Comparison of ENCODE assay signal across 8 mouse cellular contexts in the genomic region with DNA sequence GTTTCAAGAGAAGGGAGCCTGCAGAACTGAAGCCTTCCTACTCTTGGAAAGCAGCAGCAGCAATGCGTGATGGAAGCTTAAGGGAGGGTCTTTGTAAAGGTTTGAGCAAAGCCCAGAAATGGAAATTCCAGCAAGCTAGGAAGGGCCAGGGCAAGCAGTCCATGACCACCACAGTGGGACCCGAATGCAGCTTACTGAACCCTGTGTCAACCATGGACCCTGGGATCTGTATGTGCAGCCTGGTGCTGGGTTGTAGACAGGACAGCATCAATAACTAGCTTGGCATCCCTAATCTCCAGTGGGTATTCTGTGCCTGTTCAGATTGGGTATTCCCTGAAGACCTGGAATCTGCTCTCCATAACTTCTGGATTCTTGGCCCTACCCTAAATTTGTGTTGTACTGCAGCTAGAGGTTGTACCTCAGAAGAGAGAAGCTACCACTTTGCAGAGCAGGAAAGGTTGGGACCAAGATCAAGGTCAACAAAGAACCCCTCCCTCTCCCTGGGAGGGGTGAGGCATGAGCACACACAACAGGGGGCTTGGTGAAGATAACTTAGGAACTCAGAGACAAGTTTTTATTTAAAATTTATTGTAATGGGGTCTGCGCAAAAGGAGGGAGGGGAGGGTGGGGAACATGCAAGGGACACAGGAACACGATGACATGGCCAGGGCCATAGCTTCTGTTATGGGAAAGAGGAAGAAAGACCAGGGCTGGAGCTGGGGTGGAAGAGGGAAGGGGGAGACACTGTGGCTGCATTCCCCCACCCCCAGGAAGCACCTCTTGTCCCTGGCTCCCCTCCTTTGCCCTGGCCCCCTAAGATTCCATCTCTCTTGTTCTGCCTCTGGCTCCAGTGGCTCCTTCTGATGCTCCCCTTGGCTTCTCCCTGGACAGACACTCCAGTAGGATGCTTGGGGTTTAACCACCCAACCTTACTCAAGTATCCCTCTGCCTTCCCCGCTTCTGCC. TPM values are rescaled to one million over a fixed set of nuclear protein-coding genes. Genes with fewer than 3 reads are reported as not detected.
DNase-seq lines count a peak whose midpoint lies in the region; ATAC-seq and TF ChIP-seq lines count a peak whose summit lies in the region.

No protein-coding gene starts in this region.

- DNase-seq in lung, postnatal 10 days = no peak
- DNase-seq in embryonic facial prominence, embryonic 14.5 days (ENCODE audit: low spot score) = peak; percentile 38
- no peak for DNase-seq in hindbrain, postnatal 0 days (ENCODE audit: low spot score)
- DNase-seq in neural tube, embryonic 11.5 days (ENCODE audit: low spot score) = peak; percentile 48
- no peak for DNase-seq in spleen, postnatal 10 days (ENCODE audit: low spot score in 2 of 2)
- DNase-seq in urinary bladder, adult 2 months (ENCODE audit: low spot score) = no peak
- no peak for DNase-seq in Muller cell, postnatal 12 days (ENCODE audit: inconsistent ontology term)

- peaks cover 73% of the 10 kb centered on the region for H3K4me1 ChIP-seq in lung, embryonic 15.5 days
- peaks cover 36% of the 10 kb centered on the region for H3K4me1 ChIP-seq in embryonic facial prominence, embryonic 14.5 days (ENCODE audit: control insufficient read depth, insufficient read depth, low read length)
- peaks cover 47% of the 10 kb centered on the region for H3K4me1 ChIP-seq in hindbrain, postnatal 0 days (ENCODE audit: insufficient read depth, low read length)
- H3K4me1 ChIP-seq in neural tube, embryonic 11.5 days (ENCODE audit: control insufficient read depth, insufficient read depth, low read length) = peaks cover 37% of the 10 kb centered on the region

- ATAC-seq in lung, embryonic 15.5 days (ENCODE audit: borderline replicate concordance, extremely low read depth, low FRiP score, low TSS enrichment) = no peak
- ATAC-seq in embryonic facial prominence, embryonic 14.5 days (ENCODE audit: low read depth) = no peak
- ATAC-seq in hindbrain, postnatal 0 days = no peak
- ATAC-seq in neural tube, embryonic 11.5 days (ENCODE audit: insufficient read depth, low FRiP score, low TSS enrichment) = no peak

- peak overlapping the region; percentile 47 for H3K4me3 ChIP-seq in lung, embryonic 15.5 days
- peak overlapping the region; percentile 59 for H3K4me3 ChIP-seq in embryonic facial prominence, embryonic 14.5 days (ENCODE audit: low read depth, low read length)
- peak overlapping the region; percentile 59 for H3K4me3 ChIP-seq in hindbrain, postnatal 0 days (ENCODE audit: low read length)
- peak overlapping the region; percentile 38 for H3K4me3 ChIP-seq in neural tube, embryonic 11.5 days (ENCODE audit: low read depth, low read length)

- H3K9ac ChIP-seq in lung, embryonic 15.5 days = peak overlapping the region; percentile 56
- peak overlapping the region; percentile 78 for H3K9ac ChIP-seq in embryonic facial prominence, embryonic 14.5 days (ENCODE audit: low read depth, low read length)
- H3K9ac ChIP-seq in hindbrain, postnatal 0 days (replicated peaks; ENCODE audit: low read length) = peak overlapping the region; percentile 81
- peak overlapping the region; percentile 70 for H3K9ac ChIP-seq in neural tube, embryonic 11.5 days (ENCODE audit: low read length)

- H3K4me2 ChIP-seq in lung, embryonic 15.5 days = peak overlapping the region; percentile 88
- peak overlapping the region; percentile 83 for H3K4me2 ChIP-seq in embryonic facial prominence, embryonic 14.5 days (ENCODE audit: low read depth, low read length)
- H3K4me2 ChIP-seq in hindbrain, postnatal 0 days (ENCODE audit: low read depth, low read length) = peak overlapping the region; percentile 85
- peak overlapping the region; percentile 84 for H3K4me2 ChIP-seq in neural tube, embryonic 11.5 days (ENCODE audit: low read depth)

- WGBS in lung, embryonic 15.5 days = 40% methylated on average over 5 of the region's 5 CpGs
- 38% methylated on average over 5 of the region's 5 CpGs for WGBS in embryonic facial prominence, embryonic 14.5 days
- 28% methylated on average over 5 of the region's 5 CpGs for WGBS in hindbrain, postnatal 0 days
- WGBS in neural tube, embryonic 11.5 days = 44% methylated on average over 5 of the region's 5 CpGs

- H3K9me3 ChIP-seq in lung, embryonic 15.5 days = no peaks in the 10 kb centered on the region
- H3K9me3 ChIP-seq in embryonic facial prominence, embryonic 14.5 days (ENCODE audit: control insufficient read depth, low read length) = no peaks in the 10 kb centered on the region
- no peaks in the 10 kb centered on the region for H3K9me3 ChIP-seq in hindbrain, postnatal 0 days (ENCODE audit: low read length)
- no peaks in the 10 kb centered on the region for H3K9me3 ChIP-seq in neural tube, embryonic 11.5 days (ENCODE audit: control insufficient read depth, low read length)

- H3K36me3 ChIP-seq in lung, embryonic 15.5 days = peaks cover 26% of the 10 kb centered on the region
- H3K36me3 ChIP-seq in embryonic facial prominence, embryonic 14.5 days (ENCODE audit: control insufficient read depth, insufficient read depth, low read length) = peaks cover 30% of the 10 kb centered on the region
- peaks cover 19% of the 10 kb centered on the region; the same call in 1 of the 2 replicates for H3K36me3 ChIP-seq in hindbrain, postnatal 0 days (ENCODE audit: insufficient read depth, low read length)
- peaks cover 12% of the 10 kb centered on the region for H3K36me3 ChIP-seq in neural tube, embryonic 11.5 days (ENCODE audit: control insufficient read depth, insufficient read depth, low read length)

- peak overlapping the region; percentile 83 for H3K27ac ChIP-seq in lung, embryonic 15.5 days
- peak overlapping the region; percentile 84 for H3K27ac ChIP-seq in embryonic facial prominence, embryonic 14.5 days (replicated peaks; ENCODE audit: low read depth, low read length)
- peak overlapping the region; percentile 86 for H3K27ac ChIP-seq in hindbrain, postnatal 0 days
- H3K27ac ChIP-seq in neural tube, embryonic 11.5 days (ENCODE audit: low read depth, low read length) = peak overlapping the region; percentile 47; the same call in 1 of the 2 replicates

- no peak for TF ChIP-seq CTCF in hindbrain, postnatal 0 days (IDR thresholded peaks at IDR 0.05; ENCODE audit: low read depth)

- no peaks in the 10 kb centered on the region for H3K27me3 ChIP-seq in lung, embryonic 15.5 days
- H3K27me3 ChIP-seq in embryonic facial prominence, embryonic 14.5 days (replicated peaks; ENCODE audit: control insufficient read depth, insufficient read depth, low read length) = no peaks in the 10 kb centered on the region
- no peaks in the 10 kb centered on the region for H3K27me3 ChIP-seq in hindbrain, postnatal 0 days (ENCODE audit: insufficient read depth, low read length)
- no peaks in the 10 kb centered on the region for H3K27me3 ChIP-seq in neural tube, embryonic 11.5 days (ENCODE audit: control insufficient read depth, insufficient read depth, low read length)

RNA-seq across cellular contexts. Expression of a gene that starts 0.8 kb away (rescaled TPM):
- 3.0 and 3.9 TPM in 2 replicates for polyA plus RNA-seq in lung, embryonic 15.5 days (2015; fragmentation: Nextera tagmentation; extraction: Ambion mirVana)
- polyA plus RNA-seq in embryonic facial prominence, embryonic 14.5 days (2014; fragmentation: Nextera tagmentation; extraction: Ambion mirVana) = 19.5 and 21.6 TPM in 2 replicates
- total RNA-seq in hindbrain, postnatal 0 days (2014; rRNA removed) = 138 and 144 TPM in 2 replicates
- 79.0 and 99.9 TPM in 2 replicates for polyA plus RNA-seq in hindbrain, postnatal 0 days (2015; fragmentation: Nextera tagmentation; extraction: Ambion mirVana)
- 6.2 and 6.9 TPM in 2 replicates for polyA plus RNA-seq in neural tube, embryonic 11.5 days (2014; fragmentation: Nextera tagmentation; extraction: Ambion mirVana)
- polyA plus RNA-seq in urinary bladder, adult 2 months (2012; rRNA removed) = 9.7 and 10.2 TPM in 2 replicates

RNA-seq across cellular contexts. Expression of a gene that starts 0.9 kb away (rescaled TPM):
- polyA plus RNA-seq in lung, embryonic 15.5 days (2015; fragmentation: Nextera tagmentation; extraction: Ambion mirVana) = 23.7 and 46.1 TPM in 2 replicates
- 53.5 and 66.6 TPM in 2 replicates for polyA plus RNA-seq in embryonic facial prominence, embryonic 14.5 days (2014; fragmentation: Nextera tagmentation; extraction: Ambion mirVana)
- 7.1 and 40.2 TPM in 2 replicates for total RNA-seq in hindbrain, postnatal 0 days (2014; rRNA removed)
- polyA plus RNA-seq in hindbrain, postnatal 0 days (2015; fragmentation: Nextera tagmentation; extraction: Ambion mirVana) = 47.7 and 60.2 TPM in 2 replicates
- polyA plus RNA-seq in neural tube, embryonic 11.5 days (2014; fragmentation: Nextera tagmentation; extraction: Ambion mirVana) = 14.3 and 19.4 TPM in 2 replicates
- polyA plus RNA-seq in urinary bladder, adult 2 months (2012; rRNA removed) = 66.3 and 76.5 TPM in 2 replicates

RNA-seq across cellular contexts. Expression of a gene that starts 4.7 kb away (rescaled TPM):
- polyA plus RNA-seq in lung, embryonic 15.5 days (2015; fragmentation: Nextera tagmentation; extraction: Ambion mirVana) = 63.5 and 86.1 TPM in 2 replicates
- polyA plus RNA-seq in embryonic facial prominence, embryonic 14.5 days (2014; fragmentation: Nextera tagmentation; extraction: Ambion mirVana) = 12.8 and 30.5 TPM in 2 replicates
- 11.1 and 30.3 TPM in 2 replicates for total RNA-seq in hindbrain, postnatal 0 days (2014; rRNA removed)
- polyA plus RNA-seq in hindbrain, postnatal 0 days (2015; fragmentation: Nextera tagmentation; extraction: Ambion mirVana) = 31.2 and 48.6 TPM in 2 replicates
- 99.6 and 105 TPM in 2 replicates for polyA plus RNA-seq in neural tube, embryonic 11.5 days (2014; fragmentation: Nextera tagmentation; extraction: Ambion mirVana)
- 16.4 and 18.2 TPM in 2 replicates for polyA plus RNA-seq in urinary bladder, adult 2 months (2012; rRNA removed)

RNA-seq across cellular contexts. Expression of a gene that starts 5.0 kb away (rescaled TPM):
- polyA plus RNA-seq in lung, embryonic 15.5 days (2015; fragmentation: Nextera tagmentation; extraction: Ambion mirVana) = 73.0 and 73.3 TPM in 2 replicates
- 57.3 TPM in 2 replicates for polyA plus RNA-seq in embryonic facial prominence, embryonic 14.5 days (2014; fragmentation: Nextera tagmentation; extraction: Ambion mirVana)
- total RNA-seq in hindbrain, postnatal 0 days (2014; rRNA removed) = 222 and 237 TPM in 2 replicates
- 69.3 and 70.5 TPM in 2 replicates for polyA plus RNA-seq in hindbrain, postnatal 0 days (2015; fragmentation: Nextera tagmentation; extraction: Ambion mirVana)
- polyA plus RNA-seq in neural tube, embryonic 11.5 days (2014; fragmentation: Nextera tagmentation; extraction: Ambion mirVana) = 90.8 and 94.5 TPM in 2 replicates
- 72.0 and 72.5 TPM in 2 replicates for polyA plus RNA-seq in urinary bladder, adult 2 months (2012; rRNA removed)

RNA-seq across cellular contexts. Expression of a gene that starts 5.6 kb away (rescaled TPM):
- polyA plus RNA-seq in lung, embryonic 15.5 days (2015; fragmentation: Nextera tagmentation; extraction: Ambion mirVana) = not detected in 2 replicates
- polyA plus RNA-seq in embryonic facial prominence, embryonic 14.5 days (2014; fragmentation: Nextera tagmentation; extraction: Ambion mirVana) = 0.39 TPM in 1 of 2 replicates, not detected in the other
- total RNA-seq in hindbrain, postnatal 0 days (2014; rRNA removed) = 1.2 TPM in 1 of 2 replicates, not detected in the other
- 0.49 and 1.5 TPM in 2 replicates for polyA plus RNA-seq in hindbrain, postnatal 0 days (2015; fragmentation: Nextera tagmentation; extraction: Ambion mirVana)
- 1.1 TPM in 1 of 2 replicates, not detected in the other for polyA plus RNA-seq in neural tube, embryonic 11.5 days (2014; fragmentation: Nextera tagmentation; extraction: Ambion mirVana)
- 2.8 and 3.2 TPM in 2 replicates for polyA plus RNA-seq in urinary bladder, adult 2 months (2012; rRNA removed)

Comparison
In these comparisons a context has a peak if more than half of its experiments do, and no peak if none do; other contexts are left out.
1. DNase-seq: peak in embryonic facial prominence, embryonic 14.5 days (single experiment) and neural tube, embryonic 11.5 days (single experiment); none in lung, postnatal 10 days (single experiment), hindbrain, postnatal 0 days (single experiment), spleen, postnatal 10 days (0 of 2), urinary bladder, adult 2 months (single experiment) and Muller cell, postnatal 12 days (single experiment).
2. Peak in every context shown above with its lines, with median percentiles within 50 percentile points of each other: H3K27ac ChIP-seq, H3K4me2 ChIP-seq, H3K4me3 ChIP-seq and H3K9ac ChIP-seq.